Mouse (Mus musculus): ENCODE measurements around the gene Cops4.

The Cops4 gene

DNA sequence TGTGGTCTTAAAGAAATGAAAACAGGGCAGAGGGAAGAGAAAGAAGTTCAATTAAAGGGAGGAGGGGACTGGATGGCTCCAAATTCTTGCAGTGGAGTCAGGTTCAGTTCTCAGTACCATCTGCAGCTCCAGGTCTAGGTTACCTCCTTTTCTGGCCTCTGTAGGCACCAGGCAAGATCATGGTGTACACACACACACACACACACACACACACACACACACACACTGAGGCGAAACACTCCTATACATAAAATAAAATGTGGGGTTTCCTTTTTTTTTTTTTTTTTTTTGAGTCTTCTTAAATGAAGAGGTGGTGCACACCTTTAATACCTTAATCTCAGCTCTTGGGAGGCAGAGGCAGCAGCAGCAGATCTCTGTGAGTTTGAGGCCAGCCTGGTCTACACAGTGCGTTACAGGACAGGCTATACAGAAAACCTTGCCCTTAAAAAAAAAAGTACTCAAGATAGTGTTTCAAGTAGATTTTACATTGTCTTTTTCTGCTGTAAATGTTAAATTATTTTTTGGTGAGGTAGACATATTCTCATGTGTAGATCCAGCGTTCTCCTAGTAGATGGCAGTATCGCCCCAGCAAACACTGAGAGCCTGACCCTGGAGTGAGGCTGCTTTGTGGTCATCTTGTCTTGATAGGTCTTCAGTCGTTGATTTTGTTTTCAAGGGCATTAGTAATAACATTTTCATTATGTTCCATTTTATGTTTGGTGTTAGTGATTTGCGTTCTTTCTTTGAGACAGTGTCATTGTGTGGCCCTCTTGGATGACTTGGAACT is 28.4 kb downstream of the Cops4 start:
- DNase-seq (ENCODE audit: low spot score): no peak

DNA sequence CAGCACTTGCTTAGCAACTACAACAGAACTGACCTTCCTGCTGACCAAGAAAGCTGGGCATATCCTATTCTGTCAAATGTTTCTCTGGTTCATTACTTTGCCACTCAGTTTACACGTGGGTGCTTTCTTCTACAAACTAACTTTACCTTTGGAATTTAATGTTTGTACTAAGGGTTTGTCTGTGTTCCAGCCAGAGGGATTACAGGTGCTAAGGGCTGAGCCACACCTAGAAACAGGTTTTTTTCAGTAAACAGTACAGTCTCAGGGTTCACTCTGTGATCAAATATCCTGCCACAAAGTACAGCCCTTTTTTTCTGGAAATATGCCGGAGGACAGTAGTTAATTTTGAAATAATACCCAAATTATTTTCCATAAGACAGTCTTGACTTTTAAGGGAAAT is 30.1 kb downstream of the Cops4 start:
- no peak for DNase-seq (ENCODE audit: low spot score)

DNA sequence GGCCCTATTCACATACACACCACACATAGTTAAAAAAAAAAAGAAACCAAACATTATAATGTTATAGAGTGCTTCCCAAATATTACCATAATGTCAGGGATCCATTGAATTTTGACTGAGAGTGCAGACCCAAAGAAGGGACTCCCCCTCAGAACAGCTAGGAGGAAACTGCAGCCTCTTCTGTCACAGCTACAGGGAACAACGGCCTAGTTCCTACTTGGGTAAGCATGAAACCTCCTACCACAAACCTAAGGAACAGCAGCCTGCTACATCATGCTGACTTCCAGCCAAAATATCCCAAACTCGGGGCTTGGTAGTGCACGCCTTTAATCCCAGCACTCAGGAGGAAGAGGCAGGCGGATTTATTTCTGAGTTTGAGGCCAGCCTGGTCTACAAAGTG is 31.2 kb downstream of the Cops4 start:
- DNase-seq (ENCODE audit: low spot score): no peak

- no peak for DNase-seq (ENCODE audit: low spot score)
Observed at GRCm38 (mm10) chr5:100550151-100550550, 32.0 kb downstream of the Cops4 start.

GRCm38 (mm10) chr5:100551952-100552351 is 33.8 kb downstream of the Cops4 start:
- DNase-seq (ENCODE audit: low spot score): no peak

DNA sequence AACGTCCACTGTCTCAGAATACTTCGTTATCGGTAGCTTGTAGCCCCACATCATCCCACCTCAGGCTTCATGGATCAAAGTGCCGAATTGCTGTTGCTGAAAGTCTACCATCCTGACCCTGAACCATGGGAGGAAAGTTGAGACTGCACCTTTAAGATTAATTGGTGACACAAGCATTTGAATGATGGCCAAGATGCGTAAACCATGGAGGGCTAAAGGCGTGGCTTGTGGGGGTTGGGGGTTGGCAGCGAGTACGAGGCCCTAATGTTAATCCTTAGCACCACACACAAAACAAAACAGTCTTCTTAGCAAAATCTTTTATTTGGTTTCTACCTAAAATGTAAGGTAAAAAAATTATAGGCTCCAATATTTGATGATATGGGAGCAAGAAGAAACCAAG is 35.3 kb downstream of the Cops4 start:
- no peak for DNase-seq (ENCODE audit: low spot score)

DNA sequence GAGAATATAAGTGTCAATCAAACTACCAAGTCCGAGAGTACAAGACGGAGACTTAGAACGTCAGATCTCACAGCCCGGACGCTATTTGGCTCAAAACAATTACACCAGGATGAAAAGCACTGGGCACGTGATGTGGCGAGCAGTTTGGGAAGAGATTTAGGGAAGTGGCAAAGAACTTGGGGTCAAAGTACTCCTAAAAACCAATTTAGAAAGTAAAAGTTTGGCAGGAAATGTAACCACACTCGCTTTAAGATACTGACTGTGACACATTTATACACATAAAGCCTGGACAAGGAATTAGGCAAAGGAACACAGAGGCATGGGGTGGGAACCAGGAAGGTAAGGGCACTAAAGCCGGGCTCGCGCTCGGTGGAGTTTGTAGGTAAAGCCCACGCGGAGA is 38.9 kb downstream of the Cops4 start:
- no peak for DNase-seq (ENCODE audit: low spot score)

DNA sequence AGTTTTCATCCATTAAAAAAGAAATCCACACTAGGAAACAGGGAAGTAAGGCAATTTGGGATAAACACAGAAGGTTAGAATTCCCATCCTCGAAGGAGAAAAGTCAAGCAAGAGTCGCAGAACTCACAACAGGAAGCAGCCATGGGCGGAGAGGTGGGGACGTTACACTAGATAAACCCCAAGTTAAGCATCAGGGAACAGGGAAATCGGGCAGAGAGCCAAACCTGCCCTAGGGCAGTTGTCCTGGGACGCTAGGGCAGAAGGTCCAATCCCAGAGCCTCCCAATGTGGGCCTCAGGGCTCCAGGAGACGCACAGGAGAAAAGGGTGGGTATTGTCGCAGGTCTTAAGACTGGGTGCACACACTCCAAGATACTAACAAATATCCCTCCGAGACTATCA is 39.4 kb downstream of the Cops4 start:
- DNase-seq (ENCODE audit: low spot score): no peak

DNA sequence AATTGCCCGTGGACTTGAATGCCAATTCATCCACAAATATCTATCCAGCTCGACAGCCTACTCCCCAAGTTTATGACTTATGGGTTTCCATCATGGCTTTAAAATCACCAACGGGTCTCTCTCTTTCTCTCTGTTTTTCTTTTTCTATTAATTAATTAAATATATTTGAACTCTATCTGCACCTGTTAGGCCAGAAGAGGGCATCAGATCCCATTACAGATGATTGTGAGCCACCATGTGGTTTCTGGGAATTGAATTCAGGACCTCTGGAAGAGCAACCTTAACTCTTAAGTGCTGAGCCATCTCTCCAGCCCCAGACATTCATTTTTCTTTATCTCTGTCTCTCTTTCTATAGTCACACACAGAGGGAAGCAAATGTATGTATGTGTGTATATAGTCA is 40.7 kb downstream of the Cops4 start:
- no peak for DNase-seq (ENCODE audit: low spot score)

DNA sequence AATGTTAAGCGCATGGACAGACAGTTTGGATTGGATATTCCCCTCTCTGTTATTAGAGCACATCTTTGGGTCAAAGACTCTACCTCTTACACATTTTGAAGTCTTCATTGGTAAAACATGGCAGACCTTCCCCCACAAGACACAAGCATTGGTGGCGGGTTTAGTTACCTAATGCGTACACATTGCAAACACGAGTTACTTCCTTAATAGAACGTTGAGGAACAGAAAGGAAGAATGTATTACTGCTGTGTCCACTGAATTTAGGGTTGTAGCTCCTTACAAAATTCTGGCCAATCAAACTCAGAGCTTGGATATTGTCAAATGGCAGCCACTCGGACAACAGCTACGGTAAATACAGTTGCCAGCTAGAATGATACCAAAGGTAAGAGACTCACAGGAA is 41.2 kb downstream of the Cops4 start:
- DNase-seq (ENCODE audit: low spot score): no peak

DNA sequence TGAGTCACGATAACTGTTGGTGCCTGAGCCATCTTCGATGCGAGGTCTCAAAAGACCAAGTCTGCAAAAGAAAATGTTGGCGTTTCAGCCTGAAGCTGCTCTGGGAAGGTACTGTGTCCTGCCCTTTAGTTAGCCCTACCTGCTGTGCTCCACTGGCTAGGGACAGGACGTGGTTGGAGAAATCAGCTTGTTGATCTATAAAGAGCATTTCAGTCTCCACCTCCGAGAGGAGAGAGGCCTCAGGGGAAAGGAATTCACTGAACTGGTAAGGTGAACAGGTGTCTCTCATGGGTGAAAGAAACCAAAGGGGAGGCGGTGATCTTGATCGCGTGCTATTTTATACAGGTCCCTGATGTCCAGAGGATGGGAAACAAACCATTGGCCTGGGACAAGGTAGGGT is 44.6 kb downstream of the Cops4 start:
- no peak for DNase-seq (ENCODE audit: low spot score)

DNA sequence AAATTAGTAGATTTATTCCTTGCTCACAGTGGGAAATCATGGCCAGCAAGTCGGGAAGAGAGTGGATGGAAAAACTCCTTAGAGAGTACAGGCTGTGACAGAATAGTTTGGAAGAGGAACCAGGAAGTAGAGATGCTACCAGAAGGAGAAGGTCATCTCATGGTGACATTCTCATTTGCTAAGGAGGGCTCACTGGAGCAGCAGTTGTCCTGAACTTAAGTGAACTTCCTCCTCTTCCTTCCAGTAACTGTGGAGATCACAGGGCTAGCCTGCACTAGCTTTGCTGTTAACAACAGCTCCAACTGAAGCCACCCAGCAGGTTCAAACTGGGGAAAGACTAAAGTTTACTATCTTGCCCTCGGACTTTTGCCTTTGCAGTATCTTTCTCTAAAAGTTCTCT is 48.7 kb downstream of the Cops4 start:
- no peak for DNase-seq (ENCODE audit: low spot score)

- no peak for DNase-seq (ENCODE audit: low spot score)
Observed at GRCm38 (mm10) chr5:100567258-100568032, 49.3 kb downstream of the Cops4 start.

DNA sequence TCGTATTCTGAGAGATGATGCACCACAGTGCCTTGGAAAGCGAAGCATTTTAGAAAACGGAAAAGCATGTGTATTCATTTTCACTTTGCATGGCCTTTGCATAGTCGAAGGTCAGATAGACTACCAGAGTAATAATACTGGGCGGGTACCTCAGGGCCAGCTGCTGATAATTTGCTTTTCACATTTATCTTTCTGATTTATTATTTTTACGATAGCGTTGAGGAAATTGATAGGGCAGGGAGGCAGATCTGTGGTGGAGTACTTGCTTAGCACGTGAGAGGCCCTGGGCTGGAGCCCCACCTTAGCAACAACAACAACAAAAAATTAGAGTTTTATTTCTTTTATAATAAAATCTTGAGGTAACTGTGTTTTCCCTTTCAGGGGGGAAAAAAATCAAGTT is 50.1 kb downstream of the Cops4 start:
- no peak for DNase-seq (ENCODE audit: low spot score)

DNA sequence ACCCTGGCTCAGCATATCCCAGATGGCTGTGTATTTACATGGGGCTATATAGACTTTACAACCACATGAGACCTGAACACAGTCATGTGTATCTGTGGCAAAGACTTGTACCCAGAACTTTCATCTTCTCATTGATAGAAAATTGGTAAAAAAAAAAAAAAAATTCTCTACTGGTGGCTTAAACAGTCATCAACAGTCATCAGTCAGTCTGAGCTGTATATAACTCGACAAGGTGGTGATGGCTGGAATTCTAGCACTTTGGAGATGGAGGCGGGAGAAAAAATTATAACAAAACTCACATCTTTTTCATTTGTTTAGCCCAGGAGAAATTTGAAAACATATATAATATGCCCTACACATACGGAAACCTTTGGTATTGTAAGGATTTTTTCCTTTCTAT is 50.7 kb downstream of the Cops4 start:
- DNase-seq (ENCODE audit: low spot score): no peak

GRCm38 (mm10) chr5:100569250-100569934 is 51.3 kb downstream of the Cops4 start:
- DNase-seq (ENCODE audit: low spot score): no peak

DNA sequence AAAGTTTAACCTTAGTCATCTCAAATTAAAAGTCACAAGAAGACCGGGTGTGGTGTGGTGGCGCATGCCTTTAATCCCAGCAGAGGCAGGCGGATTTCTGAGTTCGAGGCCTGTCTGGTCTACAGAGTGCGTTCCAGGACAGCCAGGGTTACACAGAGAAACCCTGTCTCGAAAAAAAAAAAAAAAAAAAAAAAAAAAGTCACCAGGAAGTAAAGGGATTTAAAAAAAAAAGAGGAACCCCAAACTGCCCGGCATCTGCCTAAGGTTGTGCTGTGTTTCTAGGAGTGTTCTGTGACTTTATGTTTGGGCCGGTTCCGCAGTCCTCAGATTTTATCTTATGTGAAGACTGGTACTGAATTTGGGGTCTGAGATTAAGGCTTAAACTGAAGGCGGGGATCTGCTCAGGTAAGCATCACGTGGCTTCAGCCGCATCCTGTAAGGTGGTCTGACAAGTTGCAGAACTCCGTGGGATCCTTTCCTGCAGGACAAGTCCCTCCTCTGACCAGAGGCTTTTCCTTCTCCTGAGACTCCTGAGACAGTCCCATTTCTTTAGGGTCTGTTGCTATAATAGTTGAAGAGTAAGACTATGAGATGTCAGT is 52.0 kb downstream of the Cops4 start:
- no peak for DNase-seq (ENCODE audit: low spot score)

GRCm38 (mm10) chr5:100570716-100571115 is 52.6 kb downstream of the Cops4 start:
- no peak for DNase-seq (ENCODE audit: low spot score)

GRCm38 (mm10) chr5:100572069-100572468 is 54.0 kb downstream of the Cops4 start, which contains the start of gene Plac8:
TSS of gene Plac8 (minus strand) at chr5:100572245.
- no peak for DNase-seq (ENCODE audit: low spot score)

GRCm38 (mm10) chr5:100573256-100573655 is 55.1 kb downstream of the Cops4 start:
- no peak for DNase-seq (ENCODE audit: low spot score)

- no peak for DNase-seq (ENCODE audit: low spot score)
Observed at GRCm38 (mm10) chr5:100574771-100575170, 56.7 kb downstream of the Cops4 start.

DNA sequence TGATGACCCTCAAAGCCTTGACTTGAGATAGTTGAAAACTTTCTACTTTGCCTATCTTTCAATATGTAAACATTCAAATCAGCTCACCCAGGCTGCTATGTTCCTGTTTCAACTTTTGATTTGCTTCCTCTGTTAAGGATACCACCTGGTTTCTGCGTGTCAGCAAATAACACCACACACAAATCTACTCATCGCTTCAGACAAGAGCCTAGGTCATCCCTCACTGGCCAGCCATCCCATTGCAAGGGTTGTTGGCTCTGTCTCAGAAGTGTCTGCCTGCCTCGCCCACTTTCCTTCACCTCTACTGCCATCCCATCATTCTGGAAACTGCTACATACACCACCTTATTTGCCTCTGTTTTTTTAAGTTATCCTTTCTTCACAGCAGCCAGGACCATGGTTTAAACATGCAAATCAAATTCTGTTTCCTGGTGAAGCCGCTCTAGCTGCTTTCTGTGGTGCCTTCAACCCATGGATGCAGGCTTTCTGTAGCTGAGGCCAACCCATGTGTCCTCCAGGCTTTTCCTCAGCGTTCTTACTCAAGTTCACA is 60.8 kb downstream of the Cops4 start:
- no peak for DNase-seq (ENCODE audit: low spot score)
